Mouse (Mus musculus) brain, embryonic 14.5 days (tissue): ENCODE measurements at regions not wholly inside any gene's neighbourhood (a gene's known extent, or its start where the extent isn't known, plus 50 kb on each side); places are given as distances from the start of the nearest gene placed in this dataset.
"Not testable (repeated sequence)": the region's sequence is repeated elsewhere in the genome, so short reads cannot be mapped to it uniquely, and the experiment has no call there.

Source experiments
- DNase-seq: peaks from one replicate; pipeline ENCODE4 v3.0.0-alpha.2; 2011; ENCODE audit warnings: low read depth
- CTCF ChIP-seq: fragments of 200-500 bp; IDR thresholded peaks from 2 replicates; pipeline ENCODE4 v1.5.1; 2012; ENCODE audit warnings: inconsistent platforms, mild to moderate bottlenecking, moderate library complexity, borderline replicate concordance; ENCODE audit not compliant: insufficient read depth, insufficient read length; ENCODE audit errors: extremely low read depth
- POLR2A ChIP-seq: fragments of 200-500 bp; IDR thresholded peaks from 2 replicates; pipeline ENCODE4 v1.6.1; 2012; ENCODE audit warnings: mild to moderate bottlenecking, inconsistent platforms, borderline replicate concordance; ENCODE audit not compliant: poor library complexity, insufficient read depth, insufficient read length, severe bottlenecking; ENCODE audit errors: extremely low read depth

DNA sequence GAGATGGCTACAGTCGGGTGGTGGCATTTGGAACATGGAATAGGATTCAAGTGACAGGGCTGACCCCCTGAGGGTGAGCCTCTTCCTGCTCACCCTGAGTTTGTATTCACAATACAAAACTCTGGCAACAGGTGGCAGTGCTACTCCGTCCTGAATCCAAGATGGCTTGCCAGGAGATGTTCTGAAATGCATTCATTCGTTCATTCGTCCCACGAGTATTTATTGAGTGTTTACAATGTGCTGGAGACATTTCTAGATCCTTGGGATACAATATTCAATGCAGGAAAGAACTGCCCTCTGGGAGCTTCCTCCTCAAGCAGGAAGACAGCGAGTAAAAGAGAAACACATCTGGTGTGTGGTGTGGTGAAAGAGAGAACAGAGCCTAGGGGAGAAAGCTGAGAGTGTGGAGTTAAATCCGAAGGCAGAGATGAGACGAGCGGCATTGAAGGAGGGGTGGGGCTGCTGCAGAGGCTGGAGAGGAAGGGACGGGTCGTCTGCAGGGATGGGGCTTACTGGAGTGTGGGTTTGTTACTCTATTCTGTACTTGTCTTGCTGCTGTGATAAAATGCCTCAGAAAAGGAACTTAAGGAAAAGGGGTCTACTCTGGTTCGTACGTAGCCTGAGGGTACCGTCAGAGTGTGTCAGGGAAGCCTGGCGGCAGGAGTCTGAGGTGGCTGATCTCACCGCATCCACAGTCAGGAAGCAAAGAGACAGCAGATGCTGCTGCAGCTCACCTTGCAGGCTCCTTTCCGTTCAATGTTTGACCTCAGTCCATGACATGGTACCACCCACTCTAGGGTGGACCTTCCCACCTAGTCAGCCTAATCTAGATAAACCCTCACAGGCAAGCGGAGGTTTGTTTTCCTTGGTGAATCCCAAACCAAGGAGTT lies 125.9 kb upstream of the Haao start:
- no peak for TF ChIP-seq POLR2A
- TF ChIP-seq CTCF = peak; percentile 27; the same call in 1 of the 2 replicates
- no peak for DNase-seq

- no peak for DNase-seq
- TF ChIP-seq CTCF = no peak
- TF ChIP-seq POLR2A = no peak
Measured at GRCm38 (mm10) chr17:83972874-83973273, 125.1 kb upstream of the Haao start.

DNA sequence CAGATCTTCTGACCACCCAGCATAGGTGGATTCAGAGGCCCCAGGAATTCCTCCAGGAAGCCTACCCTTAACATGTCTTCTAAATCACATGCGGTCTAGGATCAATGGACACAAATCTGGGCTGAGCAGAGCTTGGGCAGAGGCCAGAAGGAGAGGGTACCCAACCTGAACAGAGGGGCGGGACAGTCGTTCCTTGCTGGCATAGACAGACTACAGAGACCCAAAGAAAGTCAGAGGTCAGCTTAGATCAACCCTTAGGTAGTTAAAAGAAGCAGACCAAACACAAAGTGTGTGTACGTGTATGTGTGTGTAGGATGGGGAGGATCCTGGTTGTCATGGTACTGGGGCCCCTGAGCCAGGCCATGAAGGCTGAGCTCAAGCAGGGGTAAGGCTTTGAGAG lies 124.7 kb upstream of the Haao start:
- TF ChIP-seq POLR2A (no peak), CTCF (no peak)
- DNase-seq = no peak

GRCm38 (mm10) chr17:83972026-83972425 lies 124.3 kb upstream of the Haao start:
- TF ChIP-seq CTCF (peak; percentile 18; the same call in 1 of the 2 replicates), POLR2A (no peak)
- DNase-seq = peak; percentile 80

- no peak for DNase-seq
- no peak for TF ChIP-seq POLR2A
- TF ChIP-seq CTCF = no peak
Measured at GRCm38 (mm10) chr17:83969407-83969826, 121.7 kb upstream of the Haao start.

DNA sequence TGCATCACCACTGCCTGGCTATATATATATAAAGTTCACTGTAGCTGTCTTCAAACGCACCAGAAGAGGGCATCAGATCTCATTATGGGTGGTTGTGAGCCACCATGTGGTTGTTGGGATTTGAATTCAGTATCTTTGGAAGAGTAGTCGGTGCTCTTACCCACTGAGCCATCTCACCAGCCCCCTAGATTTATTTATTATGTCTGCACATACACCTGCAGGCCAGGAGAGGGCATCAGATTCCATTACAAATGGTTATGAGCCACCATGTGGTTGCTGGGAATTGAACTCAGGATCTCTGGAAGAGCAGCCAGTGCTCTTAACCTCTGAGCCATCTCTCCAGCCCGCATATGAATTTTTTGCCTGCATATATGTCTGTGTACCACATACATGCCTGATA lies 120.4 kb upstream of the Haao start:
- not testable (repeated sequence) for DNase-seq

DNA sequence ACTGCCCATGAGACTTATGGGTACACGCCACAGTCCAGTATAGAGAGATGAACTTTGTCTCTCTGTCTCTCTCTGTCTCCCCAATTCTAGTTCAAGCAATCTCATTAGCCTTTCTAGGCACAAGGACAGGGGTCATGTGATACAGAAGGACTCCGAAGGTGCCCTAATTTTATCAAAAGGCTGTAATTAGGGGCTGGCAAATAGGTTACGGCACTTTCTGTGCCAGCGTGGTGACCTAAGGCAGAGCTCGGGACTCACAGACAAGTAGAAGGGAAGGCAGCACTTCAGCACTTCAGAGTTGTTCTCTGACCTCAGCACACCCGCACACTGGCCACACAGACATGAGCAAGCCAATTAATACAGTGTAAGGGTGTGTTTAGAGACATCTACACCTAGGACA lies 119.2 kb upstream of the Haao start:
- DNase-seq = no peak
- no peak for TF ChIP-seq CTCF
- TF ChIP-seq POLR2A = no peak

- TF ChIP-seq CTCF (no peak), POLR2A (no peak)
- peak; percentile 57 for DNase-seq
Measured at GRCm38 (mm10) chr17:83964454-83965211, 116.9 kb upstream of the Haao start.

GRCm38 (mm10) chr17:83963561-83963960 lies 115.8 kb upstream of the Haao start:
- no peak for DNase-seq

GRCm38 (mm10) chr17:83962841-83963240 lies 115.1 kb upstream of the Haao start:
- no peak for DNase-seq
- no peak for TF ChIP-seq CTCF
- TF ChIP-seq POLR2A = no peak

More at GRCm38 (mm10) chr17:83963561-83963960, 115.8 kb upstream of the Haao start:
- TF ChIP-seq CTCF (no peak), POLR2A (no peak)

- no peak for DNase-seq
- no peak for TF ChIP-seq CTCF
- TF ChIP-seq POLR2A = no peak
Measured at GRCm38 (mm10) chr17:83962126-83962525, 114.4 kb upstream of the Haao start.
